Mouse (Mus musculus) stomach, postnatal 0 days (tissue): ENCODE data around the gene C2cd5.

Source experiments
- CTCF ChIP-seq: IDR thresholded peaks from 2 replicates; pipeline ENCODE4 v1.5.1; 2016; ENCODE audit warnings: antibody characterized with exemption, low read depth, mild to moderate bottlenecking, moderate library complexity
- EP300 ChIP-seq: optimal IDR thresholded peaks from 2 replicates; pipeline ENCODE3; 2016; ENCODE audit warnings: antibody characterized with exemption

DNA sequence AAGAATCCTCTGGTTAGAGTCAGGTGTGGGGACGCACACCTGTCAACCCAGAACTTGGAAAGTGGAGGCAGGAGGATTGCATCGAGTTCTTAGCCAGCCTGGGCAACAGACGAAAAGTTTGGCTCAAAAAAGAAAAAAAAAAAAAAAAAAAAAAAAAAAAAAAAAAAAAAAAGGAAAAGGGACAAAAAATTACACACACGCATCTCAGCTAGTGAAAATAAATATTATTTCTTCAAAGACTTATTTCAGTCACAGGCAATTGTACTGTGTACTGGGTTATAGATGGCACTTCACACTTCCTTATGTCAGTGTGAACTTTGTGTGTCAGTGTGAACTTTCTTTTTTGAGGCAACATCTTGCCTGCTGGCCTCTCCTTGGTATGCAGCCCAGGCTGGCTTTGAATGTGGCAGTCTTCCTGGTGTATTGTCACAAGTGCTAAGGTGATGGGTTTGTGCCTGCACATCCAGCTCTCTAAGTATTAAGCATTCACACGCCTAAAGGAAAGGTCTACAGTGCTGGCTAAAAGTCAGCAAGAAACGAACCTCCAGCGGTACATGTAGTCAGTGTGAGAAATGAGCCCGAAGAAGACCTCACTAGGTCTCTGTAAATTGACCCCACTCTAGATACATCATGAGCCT lies 656 bp upstream of the C2cd5 start:
- TF ChIP-seq CTCF (no peak), EP300 (no peak)
